Mouse (Mus musculus) urinary bladder, postnatal 0 days (tissue): ENCODE measurements around the gene Dlx2. TPM values are rescaled to one million over a fixed set of nuclear protein-coding genes. Genes with fewer than 3 reads are reported as not detected.

ENCODE experiments used
- polyA plus RNA-seq: library from polyadenylated mRNA; unstranded; fragments of >200 nt; fragmentation: Nextera tagmentation; extraction: Ambion mirVana; gene quantifications from 2 replicates; pipeline ENCODE4 v1.2.1, GENCODE M21; 2015

The Dlx2 gene
- 0.07 TPM in 1 of 2 replicates, not detected in the other for polyA plus RNA-seq

DNA sequence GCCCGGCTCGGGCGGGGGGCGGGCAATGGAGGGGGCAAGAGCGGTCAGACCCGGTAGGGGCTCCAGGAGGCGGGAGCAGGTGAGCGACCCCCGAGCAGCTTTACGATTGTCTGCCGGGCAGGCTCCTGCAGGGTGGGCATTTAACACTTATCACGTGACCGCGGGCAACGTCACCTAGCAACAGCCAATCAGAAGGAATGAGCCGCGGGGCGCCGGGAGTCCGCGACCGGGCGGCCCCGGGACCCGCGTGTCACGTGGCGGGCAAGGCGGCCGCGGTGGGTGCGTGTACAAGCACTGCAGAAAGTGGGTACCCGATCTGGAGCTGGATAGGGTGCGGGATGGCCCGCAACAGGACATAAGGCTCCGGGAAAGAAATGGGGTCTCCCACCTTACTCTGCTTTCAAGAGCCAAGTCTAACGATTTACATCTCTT, at the start of gene Dlx2:
Gene Dlx2 (minus strand): TSS at position 115 of the 432 bp plus-strand sequence.

GRCm38 (mm10) chr2:71528014-71528713, 18.4 kb downstream of the Dlx2 start, which contains the start of gene Dlx1:
Gene Dlx1, plus strand, starts transcription at chr2:71528113.

Other genes starting within 250 kb of the Dlx2 start
- 36.5 and 42.4 TPM in 2 replicates for gene Slc25a12, start 179.0 kb downstream of the Dlx2 start, polyA plus RNA-seq
- gene Hat1, start 157.8 kb downstream of the Dlx2 start, polyA plus RNA-seq = 50.1 and 63.1 TPM in 2 replicates
- gene Metap1d, start 93.5 kb downstream of the Dlx2 start, polyA plus RNA-seq = 17.1 and 17.3 TPM in 2 replicates
- gene Dlx1, start 18.6 kb downstream of the Dlx2 start, polyA plus RNA-seq = 0.15 TPM in 1 of 2 replicates, not detected in the other
- gene Itga6, start 198.9 kb upstream of the Dlx2 start, polyA plus RNA-seq = 20.1 and 22.8 TPM in 2 replicates